Mouse (Mus musculus) lung, adult 2 months (tissue): ENCODE data around the gene Cttnbp2nl.

Source experiments
- CTCF ChIP-seq: fragments of 200-500 bp; IDR thresholded peaks from 2 replicates; pipeline ENCODE4 v1.5.1; 2011; ENCODE audit warnings: mild to moderate bottlenecking, low read length, control low read depth; ENCODE audit not compliant: insufficient read depth
- POLR2A ChIP-seq: fragments of 200-500 bp; IDR thresholded peaks from 2 replicates; pipeline ENCODE4 v1.6.1; 2011; ENCODE audit warnings: low read depth, mild to moderate bottlenecking, control low read depth, low read length, borderline replicate concordance; ENCODE audit errors: extremely low read depth

DNA sequence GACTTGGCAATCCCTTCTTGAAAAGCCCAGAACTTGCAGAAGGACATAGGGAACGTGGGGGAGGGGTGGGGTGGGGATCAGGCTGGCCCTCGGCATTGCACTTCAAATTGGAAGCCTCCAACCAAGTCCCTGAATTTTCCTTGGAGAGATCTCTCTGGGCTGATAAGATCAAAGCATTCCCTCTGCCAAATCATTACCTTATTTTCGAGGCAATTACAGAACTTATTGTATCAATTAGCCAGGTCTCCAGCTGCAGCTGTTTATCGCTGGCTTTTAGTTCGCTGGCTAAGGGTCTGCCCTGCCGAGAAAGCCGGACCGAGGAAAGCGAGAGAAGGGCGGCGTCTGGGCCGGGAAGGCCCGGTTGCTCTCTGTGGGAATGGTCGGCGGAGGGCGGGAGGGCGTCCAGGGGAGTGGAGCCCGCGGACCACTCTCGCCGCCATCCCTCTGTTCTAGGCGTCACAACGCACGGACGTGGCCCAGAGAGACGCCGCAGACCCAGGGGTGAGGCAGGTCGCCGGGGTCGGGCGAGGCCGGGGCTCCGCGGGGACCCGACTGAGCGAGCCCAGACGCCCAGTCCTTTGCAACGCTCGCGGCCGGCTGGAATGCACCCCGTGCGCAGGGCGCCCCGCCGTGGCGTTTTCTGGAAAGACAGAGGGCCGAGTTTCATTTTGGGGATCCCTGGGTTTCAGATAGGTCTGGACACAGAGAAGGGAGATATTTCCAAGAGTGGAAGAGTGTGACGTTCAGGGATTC, 85.2 kb downstream of the Cttnbp2nl start:
- TF ChIP-seq POLR2A: peak; percentile 33; the same call in 1 of the 2 replicates
- peak; percentile 52 for TF ChIP-seq CTCF
